Mouse (Mus musculus) ZHBTc4 (cell line): ENCODE measurements at regions not wholly inside any gene's neighbourhood (a gene's known extent, or its start where the extent isn't known, plus 50 kb on each side); places are given as distances from the start of the nearest gene placed in this dataset.
"Not testable (repeated sequence)": the region's sequence is repeated elsewhere in the genome, so short reads cannot be mapped to it uniquely, and the experiment has no call there.

Experiments
- DNase-seq: peaks from one replicate; pipeline ENCODE4 v3.0.0-alpha.2; 2011; ENCODE audit warnings: low read depth, low spot score

GRCm38 (mm10) chr9:23651300-23651699 is 428.4 kb downstream of the Bmper start:
- no peak for DNase-seq

GRCm38 (mm10) chr9:23653086-23653485 is 430.2 kb downstream of the Bmper start:
- DNase-seq = no peak

- DNase-seq = no peak
These were observed 431.9 kb downstream of the Bmper start for GRCm38 (mm10) chr9:23654777-23655176.

- DNase-seq = no peak
These were observed 431.8 kb upstream of the Npsr1 start for GRCm38 (mm10) chr9:23665960-23666359.

GRCm38 (mm10) chr9:23669230-23669629 is 428.6 kb upstream of the Npsr1 start:
- no peak for DNase-seq

- no peak for DNase-seq
These were observed 427.2 kb upstream of the Npsr1 start for GRCm38 (mm10) chr9:23670642-23671041.

- no peak for DNase-seq
These were observed 424.4 kb upstream of the Npsr1 start for GRCm38 (mm10) chr9:23673347-23673860.

GRCm38 (mm10) chr9:23674833-23675232 is 423.0 kb upstream of the Npsr1 start:
- DNase-seq = peak; percentile 48

- no peak for DNase-seq
These were observed 408.3 kb upstream of the Npsr1 start for GRCm38 (mm10) chr9:23689456-23689855.

GRCm38 (mm10) chr9:23692768-23693441 is 404.9 kb upstream of the Npsr1 start:
- DNase-seq = no peak

- DNase-seq = no peak
These were observed 404.4 kb upstream of the Npsr1 start for GRCm38 (mm10) chr9:23693442-23693829.

GRCm38 (mm10) chr9:23694481-23694880 is 403.3 kb upstream of the Npsr1 start:
- DNase-seq = no peak

GRCm38 (mm10) chr9:23700567-23700966 is 397.2 kb upstream of the Npsr1 start:
- DNase-seq = no peak

GRCm38 (mm10) chr9:23717584-23717983 is 380.2 kb upstream of the Npsr1 start:
- not testable (repeated sequence) for DNase-seq

- DNase-seq = no peak
These were observed 369.0 kb upstream of the Npsr1 start for GRCm38 (mm10) chr9:23728816-23729215.

GRCm38 (mm10) chr9:23752478-23752877 is 345.3 kb upstream of the Npsr1 start:
- DNase-seq = no peak

- DNase-seq = no peak
These were observed 311.1 kb upstream of the Npsr1 start for GRCm38 (mm10) chr9:23786660-23787059.
